Comparison of ENCODE assay signal across 12 mouse cellular contexts in the genomic region with DNA sequence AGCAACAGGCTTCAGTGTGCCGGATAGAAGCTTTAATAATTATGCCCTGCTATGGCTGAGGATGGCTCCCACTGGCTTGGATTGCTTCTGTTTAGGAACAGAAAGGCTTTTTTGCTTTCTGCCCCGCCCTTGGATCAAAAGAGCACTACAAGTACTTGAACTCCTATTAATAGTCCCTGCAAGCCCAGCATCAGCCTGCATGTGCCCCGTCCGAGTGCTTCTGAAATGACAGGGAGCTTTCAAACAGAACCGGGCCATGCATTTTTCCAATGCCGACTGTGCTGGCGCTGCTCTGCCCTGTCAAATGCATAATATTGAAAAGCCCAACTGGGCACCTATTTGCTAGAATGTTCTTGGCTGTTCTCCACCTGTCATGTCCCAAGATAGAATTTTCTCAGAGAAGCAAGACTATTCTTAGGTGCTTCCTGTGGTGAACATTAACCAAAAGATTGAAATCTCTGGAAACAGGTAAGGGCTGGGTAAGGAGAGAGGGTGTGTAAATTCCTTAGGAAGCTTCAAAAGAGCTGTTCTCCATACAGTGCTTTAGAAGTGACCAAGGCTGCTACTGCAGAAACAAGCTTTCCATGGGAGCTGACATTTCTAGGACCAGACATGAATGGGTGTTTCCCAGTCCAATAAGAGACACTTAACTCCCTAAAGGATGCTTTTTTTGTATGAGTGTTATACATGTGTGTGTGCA.
DNase-seq lines count a peak whose midpoint lies in the region; ATAC-seq lines count a peak whose summit lies in the region.
"Had no signal": no experiment of that assay in that cellular context is flagged by ENCODE, and none has a peak within 500 bp of the region (broad histone marks: within the 10 kb centered on the region; RNA-seq: fewer than 3 reads in every experiment).

No protein-coding gene starts in this region.

- H3K4me3 ChIP-seq in heart, embryonic 12.5 days = no peak overlapping the region
- no peak overlapping the region for H3K4me3 ChIP-seq in forebrain, embryonic 15.5 days
- H3K4me3 ChIP-seq: erythroblast, embryonic 14.5 days; left cerebral cortex, adult 2 months; megakaryocyte, embryonic 14.5 days had no signal

- no peaks in the 10 kb centered on the region for H3K9me3 ChIP-seq in heart, embryonic 12.5 days (replicated peaks)
- H3K9me3 ChIP-seq in forebrain, embryonic 15.5 days = no peaks in the 10 kb centered on the region

- peak overlapping the region; percentile 22; the same call in 1 of the 2 replicates for H3K4me2 ChIP-seq in heart, embryonic 12.5 days
- H3K4me2 ChIP-seq in forebrain, embryonic 15.5 days (replicated peaks) = no peak overlapping the region

- H3K27me3 ChIP-seq in heart, embryonic 12.5 days (replicated peaks) = no peaks in the 10 kb centered on the region
- no peaks in the 10 kb centered on the region for H3K27me3 ChIP-seq in forebrain, embryonic 15.5 days
- H3K27me3 ChIP-seq: megakaryocyte, embryonic 14.5 days had no signal

- intact Hi-C loops in heart, postnatal 25 days (cut with DNase I) = no loop called here

- no peaks in the 10 kb centered on the region for H3K36me3 ChIP-seq in heart, embryonic 12.5 days
- H3K36me3 ChIP-seq in forebrain, embryonic 15.5 days = no peaks in the 10 kb centered on the region

- WGBS in heart, embryonic 12.5 days = 43% methylated on average over 7 of the region's 7 CpGs
- WGBS in forebrain, embryonic 15.5 days = 76% methylated on average over 7 of the region's 7 CpGs

- peak; percentile 94 for DNase-seq in heart, adult 11 months
- no peak for DNase-seq in heart, postnatal 25 days (ENCODE audit: low spot score)
- peak; percentile 4 to 10 for DNase-seq in kidney, adult 8-10 months
- DNase-seq in lung, postnatal 10 days = peak; percentile 6
- no peak for DNase-seq in adrenal gland, postnatal 36 days
- no peak for DNase-seq in ovary, postnatal 14 days (ENCODE audit: low spot score)
- DNase-seq: liver had no signal

- ATAC-seq in heart, embryonic 12.5 days (ENCODE audit: insufficient number of reproducible peaks, low FRiP score) = peak; percentile 42
- no peak for ATAC-seq in forebrain, embryonic 15.5 days (replicated peaks)

- no peak overlapping the region for H3K9ac ChIP-seq in heart, embryonic 12.5 days
- H3K9ac ChIP-seq in forebrain, embryonic 15.5 days (replicated peaks) = no peak overlapping the region

- no peak overlapping the region for H3K27ac ChIP-seq in heart, embryonic 12.5 days (ENCODE audit: poor library complexity, severe bottlenecking)
- no peak overlapping the region for H3K27ac ChIP-seq in forebrain, embryonic 15.5 days (replicated peaks)
- H3K27ac ChIP-seq: left cerebral cortex, adult 2 months had no signal

- H3K4me1 ChIP-seq in heart, embryonic 12.5 days (replicated peaks) = peaks cover 14% of the 10 kb centered on the region
- H3K4me1 ChIP-seq in forebrain, embryonic 15.5 days = no peaks in the 10 kb centered on the region

Comparison
In these comparisons a context has a peak if more than half of its experiments do, and no peak if none do; other contexts are left out.
1. DNase-seq: peak in heart, adult 11 months (single experiment), kidney, adult 8-10 months (2 of 2) and lung, postnatal 10 days (single experiment); none in heart, postnatal 25 days (single experiment), adrenal gland, postnatal 36 days (0 of 2) and ovary, postnatal 14 days (single experiment).